9 mouse cellular contexts compared by ENCODE assay signal in genomic region chr10:41935476-41935829, GRCm38 (mm10).
DNase-seq lines count a peak whose midpoint lies in the region; ATAC-seq and TF ChIP-seq lines count a peak whose summit lies in the region.
"Had no signal": no experiment of that assay in that cellular context is flagged by ENCODE, and none has a peak within 500 bp of the region (broad histone marks: within the 10 kb centered on the region; RNA-seq: fewer than 3 reads in every experiment).

No protein-coding gene starts in this region.

- no peak for TF ChIP-seq CTCF in small intestine, adult 2 months (IDR thresholded peaks at IDR 0.05; ENCODE audit: extremely low read depth, insufficient read length, insufficient replicate concordance, low read depth, low read length)

- peak overlapping the region; percentile 96 for H3K27ac ChIP-seq in heart, embryonic 12.5 days (ENCODE audit: poor library complexity, severe bottlenecking)
- H3K27ac ChIP-seq in neural tube, embryonic 12.5 days: no peak overlapping the region
- peak overlapping the region; percentile 48 for H3K27ac ChIP-seq in small intestine, adult 2 months (ENCODE audit: insufficient read depth, low read depth, low read length)

- peaks cover 71% of the 10 kb centered on the region for H3K4me1 ChIP-seq in heart, embryonic 12.5 days (replicated peaks)
- H3K4me1 ChIP-seq in neural tube, embryonic 12.5 days: peaks cover 20% of the 10 kb centered on the region
- H3K4me1 ChIP-seq in small intestine, adult 2 months (ENCODE audit: control insufficient read depth, insufficient read depth, insufficient read length, low read length): peaks cover 22% of the 10 kb centered on the region

- DNase-seq in heart, adult 9 months (ENCODE audit: low spot score in 2 of 2): no peak
- no peak for DNase-seq in neural tube, embryonic 10.5 days (ENCODE audit: extremely low spot score, low spot score)
- DNase-seq in layer of hippocampus, adult 9-10 months (ENCODE audit: low spot score): peak; percentile 85
- DNase-seq: kidney, adult 9 months had no signal

- no peaks in the 10 kb centered on the region for H3K36me3 ChIP-seq in heart, embryonic 12.5 days
- H3K36me3 ChIP-seq in neural tube, embryonic 12.5 days: no peaks in the 10 kb centered on the region
- H3K36me3 ChIP-seq in small intestine, adult 2 months (ENCODE audit: control insufficient read depth, insufficient read depth, low read length): no peaks in the 10 kb centered on the region

- peak overlapping the region; percentile 29; the same call in 1 of the 2 replicates for H3K4me3 ChIP-seq in heart, embryonic 12.5 days
- H3K4me3 ChIP-seq in neural tube, embryonic 12.5 days: no peak overlapping the region
- no peak overlapping the region for H3K4me3 ChIP-seq in small intestine, adult 2 months (ENCODE audit: low read depth, low read length)

- H3K9me3 ChIP-seq in heart, embryonic 12.5 days (replicated peaks): peaks cover 7% of the 10 kb centered on the region; the same call in 1 of the 2 replicates
- no peaks in the 10 kb centered on the region for H3K9me3 ChIP-seq in neural tube, embryonic 12.5 days

- H3K27me3 ChIP-seq in heart, embryonic 12.5 days (replicated peaks): no peaks in the 10 kb centered on the region
- H3K27me3 ChIP-seq in neural tube, embryonic 12.5 days (replicated peaks): no peaks in the 10 kb centered on the region
- H3K27me3 ChIP-seq in small intestine, adult 2 months (ENCODE audit: control insufficient read depth, insufficient read depth, low read length): no peaks in the 10 kb centered on the region

- ATAC-seq in heart, embryonic 12.5 days (ENCODE audit: insufficient number of reproducible peaks, low FRiP score): no peak
- ATAC-seq in neural tube, embryonic 12.5 days (ENCODE audit: low FRiP score, low read depth): no peak
- no peak for ATAC-seq in CD4-positive, CD25-positive, alpha-beta regulatory T cell, adult 4 months
- ATAC-seq in inflammation-experienced regulatory T-cells, adult 6 months: no peak

- peak overlapping the region; percentile 69 for H3K4me2 ChIP-seq in heart, embryonic 12.5 days
- H3K4me2 ChIP-seq in neural tube, embryonic 12.5 days (replicated peaks): peak overlapping the region; percentile 47

- TF ChIP-seq POLR2A in small intestine, adult 2 months (IDR thresholded peaks at IDR 0.05; ENCODE audit: low read depth, low read length): no peak

- H3K9ac ChIP-seq in heart, embryonic 12.5 days: 0 out of 2 replicates have a peak overlapping the region, but pooled peaks have one; percentile 47
- H3K9ac ChIP-seq in neural tube, embryonic 12.5 days: no peak overlapping the region
